Mouse (Mus musculus): ENCODE data around the gene Rin3. TPM values are rescaled to one million over a fixed set of nuclear protein-coding genes. Genes with fewer than 3 reads are reported as not detected.

Gene Rin3
- polyA plus RNA-seq, 1 experiment from 2014 or later: 4.2 TPM

- H3K36me3 ChIP-seq: no peaks in the 10 kb centered on the region
- H3K27me3 ChIP-seq (ENCODE audit: low read depth, poor library complexity, severe bottlenecking): no peaks in the 10 kb centered on the region
- DNase-seq (ENCODE audit: low spot score): no peak
- H3K27ac ChIP-seq (replicated peaks): no peak overlapping the region
- no peak overlapping the region for H3K4me3 ChIP-seq
- 88% methylated on average over 8 of the region's 8 CpGs for WGBS
- H3K4me1 ChIP-seq: no peaks in the 10 kb centered on the region
- no peaks in the 10 kb centered on the region for H3K9me3 ChIP-seq (replicated peaks)
These were observed 99.3 kb downstream of the Rin3 start for GRCm38 (mm10) chr12:102382180-102382579.

- no peaks in the 10 kb centered on the region for H3K9me3 ChIP-seq (replicated peaks)
- no peaks in the 10 kb centered on the region for H3K4me1 ChIP-seq
- no peaks in the 10 kb centered on the region for H3K36me3 ChIP-seq
- DNase-seq (ENCODE audit: low spot score): no peak
- 90% methylated on average over 9 of the region's 9 CpGs for WGBS
- peaks cover 10% of the 10 kb centered on the region for H3K27me3 ChIP-seq (ENCODE audit: low read depth, poor library complexity, severe bottlenecking)
- no peak overlapping the region for H3K27ac ChIP-seq (replicated peaks)
- no peak overlapping the region for H3K4me3 ChIP-seq
These were observed 100.4 kb downstream of the Rin3 start for GRCm38 (mm10) chr12:102383288-102383687.

GRCm38 (mm10) chr12:102384819-102385218 is 102.0 kb downstream of the Rin3 start:
- no peaks in the 10 kb centered on the region for H3K4me1 ChIP-seq
- peaks cover 25% of the 10 kb centered on the region for H3K27me3 ChIP-seq (ENCODE audit: low read depth, poor library complexity, severe bottlenecking)
- peak; percentile 26 for DNase-seq (ENCODE audit: low spot score)
- WGBS: 30% methylated on average over 3 of the region's 3 CpGs
- no peaks in the 10 kb centered on the region for H3K36me3 ChIP-seq
- H3K27ac ChIP-seq (replicated peaks): no peak overlapping the region
- H3K9me3 ChIP-seq (replicated peaks): no peaks in the 10 kb centered on the region
- no peak overlapping the region for H3K4me3 ChIP-seq

- peak; percentile 80 for DNase-seq (ENCODE audit: low spot score)
- WGBS: 54% methylated on average over 16 of the region's 16 CpGs
- no peaks in the 10 kb centered on the region for H3K9me3 ChIP-seq (replicated peaks)
- H3K27me3 ChIP-seq (ENCODE audit: low read depth, poor library complexity, severe bottlenecking): peaks cover 46% of the 10 kb centered on the region
- H3K36me3 ChIP-seq: no peaks in the 10 kb centered on the region
- H3K4me1 ChIP-seq: no peaks in the 10 kb centered on the region
- no peak overlapping the region for H3K27ac ChIP-seq (replicated peaks)
- H3K4me3 ChIP-seq: no peak overlapping the region
These were observed 104.5 kb downstream of the Rin3 start for GRCm38 (mm10) chr12:102387219-102387917.

- DNase-seq (ENCODE audit: low spot score): no peak
- Histone ChIP-seq H3K9me3 (replicated peaks) (no peaks in the 10 kb centered on the region), H3K4me1 (no peaks in the 10 kb centered on the region), H3K4me3 (no peak overlapping the region), H3K27me3 (ENCODE audit: low read depth, poor library complexity, severe bottlenecking) (peaks cover 73% of the 10 kb centered on the region), H3K27ac (replicated peaks) (no peak overlapping the region), H3K36me3 (peaks cover 13% of the 10 kb centered on the region)
- WGBS: 27% methylated on average over 8 of the region's 8 CpGs
These were observed 107.2 kb downstream of the Rin3 start for GRCm38 (mm10) chr12:102390042-102390441.

GRCm38 (mm10) chr12:102391109-102391508 is 108.3 kb downstream of the Rin3 start:
- DNase-seq (ENCODE audit: low spot score): no peak
- Histone ChIP-seq H3K9me3 (replicated peaks) (no peaks in the 10 kb centered on the region), H3K27ac (replicated peaks) (no peak overlapping the region), H3K36me3 (peaks cover 18% of the 10 kb centered on the region), H3K4me1 (peaks cover 7% of the 10 kb centered on the region), H3K4me3 (no peak overlapping the region), H3K27me3 (ENCODE audit: low read depth, poor library complexity, severe bottlenecking) (peaks cover 84% of the 10 kb centered on the region)
- 91% methylated on average over 2 of the region's 2 CpGs for WGBS

GRCm38 (mm10) chr12:102391982-102392381 is 109.1 kb downstream of the Rin3 start:
- Histone ChIP-seq H3K27ac (replicated peaks) (no peak overlapping the region), H3K36me3 (peaks cover 18% of the 10 kb centered on the region), H3K9me3 (replicated peaks) (no peaks in the 10 kb centered on the region), H3K4me3 (no peak overlapping the region), H3K4me1 (peaks cover 15% of the 10 kb centered on the region), H3K27me3 (ENCODE audit: low read depth, poor library complexity, severe bottlenecking) (peaks cover 84% of the 10 kb centered on the region)
- no peak for DNase-seq (ENCODE audit: low spot score)
- 60% methylated on average over 4 of the region's 4 CpGs for WGBS

- WGBS: 92% methylated on average over 7 of the region's 7 CpGs
These were observed 111.6 kb downstream of the Rin3 start for GRCm38 (mm10) chr12:102394496-102394895.

GRCm38 (mm10) chr12:102395537-102395936 is 112.7 kb downstream of the Rin3 start:
- Histone ChIP-seq H3K27ac (replicated peaks) (0 out of 2 replicates have a peak overlapping the region, but pooled peaks have one; percentile 66), H3K27me3 (ENCODE audit: low read depth, poor library complexity, severe bottlenecking) (peaks cover 85% of the 10 kb centered on the region), H3K9me3 (replicated peaks) (no peaks in the 10 kb centered on the region), H3K4me3 (no peak overlapping the region), H3K36me3 (peaks cover 39% of the 10 kb centered on the region), H3K4me1 (peaks cover 24% of the 10 kb centered on the region)
- DNase-seq (ENCODE audit: low spot score): no peak
- WGBS: 83% methylated on average over 9 of the region's 9 CpGs

More at GRCm38 (mm10) chr12:102394496-102394895, 111.6 kb downstream of the Rin3 start:
- Histone ChIP-seq H3K27ac (replicated peaks) (no peak overlapping the region), H3K36me3 (peaks cover 31% of the 10 kb centered on the region), H3K9me3 (replicated peaks) (no peaks in the 10 kb centered on the region), H3K4me1 (peaks cover 24% of the 10 kb centered on the region), H3K27me3 (ENCODE audit: low read depth, poor library complexity, severe bottlenecking) (peaks cover 85% of the 10 kb centered on the region), H3K4me3 (no peak overlapping the region)
- DNase-seq (ENCODE audit: low spot score): no peak

GRCm38 (mm10) chr12:102395998-102396991 is 113.4 kb downstream of the Rin3 start:
- no peaks in the 10 kb centered on the region for H3K9me3 ChIP-seq (replicated peaks)
- 51% methylated on average over 19 of the region's 19 CpGs for WGBS
- peak; percentile 59 for DNase-seq (ENCODE audit: low spot score)
- H3K4me1 ChIP-seq: peaks cover 24% of the 10 kb centered on the region
- peaks cover 89% of the 10 kb centered on the region for H3K27me3 ChIP-seq (ENCODE audit: low read depth, poor library complexity, severe bottlenecking)
- H3K36me3 ChIP-seq: peaks cover 45% of the 10 kb centered on the region
- no peak overlapping the region for H3K4me3 ChIP-seq
- peak overlapping the region; percentile 66 for H3K27ac ChIP-seq (replicated peaks)

- Histone ChIP-seq H3K4me1 (peaks cover 24% of the 10 kb centered on the region), H3K27me3 (ENCODE audit: low read depth, poor library complexity, severe bottlenecking) (peaks cover 89% of the 10 kb centered on the region), H3K9me3 (replicated peaks) (no peaks in the 10 kb centered on the region), H3K27ac (replicated peaks) (no peak overlapping the region), H3K4me3 (no peak overlapping the region), H3K36me3 (peaks cover 61% of the 10 kb centered on the region)
- WGBS: 88% methylated on average over 4 of the region's 4 CpGs
- DNase-seq (ENCODE audit: low spot score): no peak
These were observed 115.7 kb downstream of the Rin3 start for GRCm38 (mm10) chr12:102398588-102398987.

- 94% methylated on average over 13 of the region's 13 CpGs for WGBS
- peaks cover 6% of the 10 kb centered on the region; the same call in 1 of the 2 replicates for H3K4me1 ChIP-seq
These were observed 130.3 kb downstream of the Rin3 start for GRCm38 (mm10) chr12:102413171-102413570.

More at GRCm38 (mm10) chr12:102413171-102413570, 130.3 kb downstream of the Rin3 start:
- peaks cover 7% of the 10 kb centered on the region for H3K36me3 ChIP-seq
- DNase-seq (ENCODE audit: low spot score): no peak
- H3K27ac ChIP-seq (replicated peaks): no peak overlapping the region
- no peak overlapping the region for H3K4me3 ChIP-seq
- no peaks in the 10 kb centered on the region for H3K27me3 ChIP-seq (ENCODE audit: low read depth, poor library complexity, severe bottlenecking)
- H3K9me3 ChIP-seq (replicated peaks): no peaks in the 10 kb centered on the region
